Mouse (Mus musculus) brain, adult 2 months (tissue): ENCODE measurements around the gene Zdhhc17.

Experiments
- DNase-seq: peaks from one replicate; pipeline ENCODE4 v3.0.0; 2011; ENCODE audit warnings: low read depth, low spot score

The Zdhhc17 gene

GRCm38 (mm10) chr10:110921890-110922289 is 88.0 kb downstream of the Zdhhc17 start:
- DNase-seq, result no peak

DNA sequence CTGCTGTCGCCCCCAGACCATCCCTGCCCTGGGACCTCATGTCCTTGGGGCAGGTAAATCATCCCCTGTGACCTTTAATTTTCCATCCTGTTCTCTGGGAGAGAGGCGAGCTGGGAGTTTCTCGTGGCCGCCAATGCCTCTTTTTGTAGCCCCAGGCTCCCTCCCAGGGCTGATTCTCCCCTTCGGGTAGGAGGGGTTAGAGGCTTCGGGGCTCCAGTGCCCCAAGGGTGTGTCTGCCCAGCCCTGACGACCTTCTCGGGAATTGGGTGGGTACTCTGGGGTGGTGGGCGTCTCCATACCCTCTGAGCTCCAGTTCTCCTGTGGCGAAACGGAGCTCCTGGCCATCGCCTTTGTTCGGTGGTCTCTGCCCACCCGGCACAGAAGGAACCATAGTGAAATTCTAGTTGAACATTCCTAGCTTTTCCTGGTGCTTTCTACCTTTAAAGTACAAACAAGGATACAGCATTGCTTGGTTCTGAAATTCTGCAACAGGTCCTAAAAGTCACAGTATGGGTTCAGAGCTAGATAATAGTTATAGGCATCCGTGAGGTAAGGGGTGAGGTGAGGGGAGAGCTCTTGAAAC is 89.5 kb downstream of the Zdhhc17 start:
- no peak for DNase-seq

DNA sequence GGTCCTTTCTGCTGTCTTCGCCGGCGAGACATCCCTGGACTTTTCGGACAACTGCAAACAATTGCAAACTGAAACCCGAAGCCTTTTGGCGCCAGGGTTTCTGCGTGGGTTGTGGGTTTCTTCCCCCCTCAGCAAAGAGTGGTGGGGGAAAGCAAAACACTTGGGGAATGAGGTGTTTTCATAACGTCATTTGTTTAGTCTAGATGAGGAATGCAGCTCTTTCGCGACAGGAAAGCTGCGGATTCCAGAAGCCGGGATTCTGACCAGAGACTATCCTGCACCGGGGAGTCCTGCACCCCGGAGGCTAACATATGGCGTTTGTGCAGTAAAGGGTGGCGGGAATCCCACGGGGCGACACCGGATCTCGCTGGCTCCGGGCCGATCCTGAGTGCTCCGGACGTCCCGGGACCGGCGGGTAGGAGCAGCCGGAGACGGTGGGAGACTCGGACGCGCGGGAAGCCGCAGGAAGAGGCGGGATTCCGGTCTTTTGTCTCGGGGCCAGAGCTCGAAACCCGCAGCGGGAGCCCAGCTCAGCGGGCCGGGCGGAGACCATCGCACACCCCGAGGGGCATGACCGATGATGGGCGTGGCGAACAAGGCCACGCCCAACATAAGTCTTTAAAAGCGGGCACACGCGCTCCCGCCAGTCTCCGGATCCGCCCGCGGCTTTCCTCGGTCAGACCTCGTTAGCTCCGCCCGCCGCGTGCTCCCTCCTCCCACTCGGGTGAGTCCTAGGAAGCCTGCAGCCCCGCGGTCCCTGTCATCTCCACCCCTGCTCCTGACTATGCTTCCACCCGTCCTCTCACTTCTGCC is 90.2 kb downstream of the Zdhhc17 start, which contains the start of gene Csrp2:
Gene Csrp2, plus strand, starts transcription at position 259 of the 813 bp plus-strand sequence.
- DNase-seq, result peak; percentile 85

- peak; percentile 23 for DNase-seq
Observed at GRCm38 (mm10) chr10:110918414-110919391, 91.2 kb downstream of the Zdhhc17 start.

DNA sequence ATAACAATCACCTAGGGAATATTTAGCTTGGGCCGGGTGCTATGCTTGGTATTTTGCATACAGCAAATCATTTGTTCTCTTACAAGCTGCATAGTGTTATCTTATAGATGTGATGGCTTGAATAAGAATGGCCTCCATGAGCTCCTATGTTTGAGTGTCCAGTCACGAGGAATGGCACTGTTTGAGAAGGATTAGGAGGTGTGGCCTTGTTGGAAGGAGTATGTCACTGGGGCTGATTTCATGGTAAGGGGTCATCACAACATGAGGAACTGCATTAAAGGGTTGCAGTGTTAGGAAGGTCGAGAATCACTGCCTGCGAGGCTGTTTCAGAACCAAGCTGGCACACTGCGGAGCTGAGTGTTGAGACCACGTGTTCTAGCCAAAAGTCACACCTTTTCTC is 92.4 kb downstream of the Zdhhc17 start:
- DNase-seq, result no peak

GRCm38 (mm10) chr10:110916666-110917344 is 93.1 kb downstream of the Zdhhc17 start:
- DNase-seq, result no peak

DNA sequence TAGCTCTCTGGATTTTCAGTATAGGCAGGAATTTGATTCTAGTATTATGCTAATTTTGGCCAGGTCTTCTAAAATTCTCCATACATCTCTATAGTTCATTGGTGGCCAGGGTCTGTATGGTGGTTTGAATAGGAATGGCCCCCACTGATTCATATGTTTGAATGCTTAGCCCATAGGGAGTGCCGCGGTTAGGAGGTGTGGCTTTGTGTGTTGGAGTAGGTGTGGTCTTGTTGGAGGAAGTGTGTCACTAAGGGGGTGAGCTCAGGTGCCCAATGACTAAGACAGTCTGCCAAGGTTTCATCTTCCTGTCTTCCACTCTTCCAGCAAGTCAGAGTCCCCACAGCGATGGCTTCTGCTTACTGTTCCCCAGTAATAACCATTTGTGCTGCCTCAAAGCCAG is 106.1 kb downstream of the Zdhhc17 start:
- DNase-seq, result no peak

DNA sequence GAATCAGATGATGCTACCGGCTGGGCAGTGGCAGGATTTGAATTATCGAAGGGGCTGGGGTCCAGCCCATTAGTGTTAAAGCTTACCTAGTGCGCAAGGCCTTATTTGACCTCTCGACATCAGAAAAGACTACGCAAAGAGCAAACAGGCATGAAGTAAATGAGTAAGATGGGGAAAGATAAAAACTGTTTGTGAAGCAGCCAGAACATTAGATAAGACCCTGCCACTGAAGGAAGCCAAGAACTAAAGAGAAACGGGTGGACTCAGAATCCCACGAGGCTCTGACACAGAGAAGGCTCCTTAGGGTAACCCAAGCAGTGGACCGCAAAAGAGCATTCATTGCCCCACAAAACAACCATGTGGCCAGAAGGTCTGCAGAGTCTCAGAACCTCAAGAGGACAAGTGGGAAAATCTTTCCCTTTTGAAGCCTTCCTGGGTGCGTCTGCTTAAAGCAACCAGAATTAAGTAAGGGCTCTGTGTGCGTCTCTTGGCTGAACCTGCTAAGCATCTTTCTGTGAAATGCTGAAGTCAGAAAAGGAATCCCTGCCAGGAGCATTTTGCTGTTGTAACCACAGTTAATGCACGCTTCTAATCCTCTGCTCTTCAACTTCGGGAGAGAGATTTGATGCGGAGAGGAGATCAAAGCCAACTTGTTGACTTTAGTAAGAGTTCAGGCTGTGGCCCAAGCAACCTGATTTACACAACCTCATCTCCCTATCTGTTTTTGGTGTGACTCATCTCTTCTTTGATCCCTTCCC is 110.0 kb downstream of the Zdhhc17 start:
- DNase-seq, result no peak
